Mouse (Mus musculus) embryo, embryonic 9.5 days (tissue): ENCODE measurements at regions not wholly inside any gene's neighbourhood (a gene's known extent, or its start where the extent isn't known, plus 50 kb on each side); places are given as distances from the start of the nearest gene placed in this dataset.

ENCODE experiments used
- DNase-seq: peaks from one replicate; pipeline ENCODE4 v3.0.0-alpha.2; 2017; ENCODE audit errors: extremely low spot score

GRCm38 (mm10) chr6:101484526-101485287, 107.0 kb upstream of the Pdzrn3 start:
- DNase-seq, result peak; percentile 48

DNA sequence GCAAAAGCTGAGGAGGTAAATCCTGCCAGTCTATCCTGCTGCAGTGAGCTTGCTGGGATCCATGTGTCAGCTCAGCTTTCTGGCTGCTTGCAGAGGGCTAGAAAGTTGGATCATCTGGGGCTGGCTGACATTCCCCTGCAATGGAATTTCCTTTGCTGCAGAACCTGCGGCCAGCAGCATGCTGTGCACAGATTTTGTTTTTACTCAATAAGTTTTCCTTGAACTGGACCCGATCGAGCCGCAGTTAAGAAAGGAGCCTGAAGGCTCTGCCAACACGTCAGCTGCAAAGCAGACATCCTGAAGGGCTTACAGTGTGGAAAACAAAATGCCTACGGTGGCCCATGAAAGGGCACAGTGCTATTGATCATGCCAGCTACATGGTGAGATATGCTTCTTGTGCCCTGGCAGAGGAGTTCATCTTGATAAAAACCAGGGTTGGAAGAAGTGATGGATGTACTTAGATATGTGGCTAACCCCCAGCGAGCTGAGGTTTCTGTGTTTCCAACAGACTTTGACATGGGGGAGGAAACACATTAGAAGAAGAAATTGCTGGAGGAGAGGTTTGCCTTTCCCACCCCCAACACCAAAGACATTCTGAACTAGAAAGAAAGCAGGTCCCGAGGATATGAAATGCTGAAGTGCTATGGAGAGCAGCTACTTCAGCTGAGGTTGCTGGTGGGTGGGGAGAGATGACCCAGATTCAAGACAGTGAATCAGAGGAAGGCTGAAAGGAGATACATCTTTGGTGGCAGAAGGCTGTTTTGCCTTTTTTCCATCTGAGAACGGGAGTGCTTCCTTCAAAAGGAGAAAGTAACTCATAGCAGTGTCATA, 105.2 kb upstream of the Pdzrn3 start:
- DNase-seq, result no peak

DNA sequence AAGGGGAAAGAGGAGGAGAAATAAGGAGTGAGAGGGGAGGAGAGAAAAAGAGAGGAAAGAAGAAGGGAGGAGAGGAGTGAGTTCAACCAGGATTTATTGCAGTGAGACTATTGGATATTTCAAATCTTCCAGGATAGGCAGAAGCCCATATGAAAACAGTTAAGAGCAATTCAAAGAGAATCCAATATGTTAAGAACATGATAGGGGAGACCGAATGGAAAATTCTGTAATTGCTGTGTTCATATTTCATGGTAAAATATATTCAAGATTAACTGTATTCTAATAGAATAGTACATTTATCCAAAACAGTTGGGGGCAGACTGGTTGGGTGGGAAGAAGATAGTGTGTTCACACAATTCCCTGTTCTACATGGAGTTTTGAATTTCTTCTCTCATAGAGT, 96.3 kb upstream of the Pdzrn3 start:
- no peak for DNase-seq

- DNase-seq, result peak; percentile 48
Observed at GRCm38 (mm10) chr6:101473257-101473925, 95.7 kb upstream of the Pdzrn3 start.

- no peak for DNase-seq
Observed at GRCm38 (mm10) chr6:101464910-101465309, 87.2 kb upstream of the Pdzrn3 start.

GRCm38 (mm10) chr6:101463812-101464320, 86.2 kb upstream of the Pdzrn3 start:
- DNase-seq, result no peak

DNA sequence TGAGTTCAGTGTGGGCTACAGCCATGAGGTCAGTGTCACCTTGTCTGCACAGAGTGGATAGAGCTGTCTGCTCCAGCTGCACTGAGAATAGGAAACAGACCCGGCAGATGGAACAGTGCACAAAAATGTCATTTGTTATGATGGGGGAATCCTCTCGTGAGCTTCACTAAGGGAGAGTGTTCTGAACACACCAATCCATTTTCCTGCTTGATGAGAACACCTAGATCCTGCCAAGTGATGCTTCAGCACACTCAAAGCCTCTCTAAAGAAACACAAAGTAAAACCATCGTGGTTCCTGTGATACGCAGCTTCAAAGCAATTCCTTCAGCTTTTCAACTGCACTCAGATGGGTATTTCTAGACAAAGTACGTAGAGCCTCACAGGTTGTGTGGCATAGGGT, 69.0 kb upstream of the Pdzrn3 start:
- no peak for DNase-seq

DNA sequence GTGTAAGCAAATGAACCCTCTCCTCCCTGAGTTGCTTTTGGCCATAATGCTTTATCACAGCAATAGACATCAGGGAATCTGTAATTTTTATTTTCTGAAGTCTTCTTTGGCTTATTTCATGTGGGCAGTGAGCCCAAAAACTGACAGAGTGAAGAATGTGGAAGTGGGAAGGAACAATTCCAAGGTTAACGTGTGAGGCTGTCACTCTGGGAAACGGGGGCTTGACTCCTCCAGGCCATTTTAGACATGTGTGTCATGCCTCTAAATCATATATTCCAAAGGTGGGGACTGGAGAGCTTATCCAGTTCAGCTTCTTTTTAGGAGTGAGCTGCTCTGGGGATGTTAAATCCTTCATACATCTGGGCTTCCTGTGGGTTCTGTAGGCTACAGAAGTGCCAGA, 68.6 kb upstream of the Pdzrn3 start:
- no peak for DNase-seq

DNA sequence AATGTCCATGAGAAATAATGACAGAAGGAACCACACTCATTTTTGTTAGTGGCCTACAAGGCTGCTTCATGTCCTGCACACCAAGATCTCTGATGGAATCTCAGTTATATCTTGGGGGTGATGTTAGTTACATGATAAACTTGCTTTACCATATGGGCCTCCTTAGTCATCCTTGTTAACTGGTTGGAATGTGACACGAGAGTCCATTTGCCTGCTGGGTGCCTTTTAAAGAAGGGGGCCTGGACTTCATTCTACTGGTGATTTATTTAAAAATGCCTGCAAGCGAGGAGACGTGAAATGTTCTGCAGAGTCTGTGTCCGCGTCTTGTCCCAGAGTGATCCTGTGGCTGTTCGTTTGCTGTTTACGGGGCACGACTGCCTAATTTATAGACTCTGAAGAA, 55.1 kb upstream of the Pdzrn3 start:
- DNase-seq, result no peak

- DNase-seq, result no peak
Observed at GRCm38 (mm10) chr6:101429634-101430033, 51.9 kb upstream of the Pdzrn3 start.
